Mouse (Mus musculus): Measurements from ENCODE around the gene Cntln.

The Cntln gene

DNA sequence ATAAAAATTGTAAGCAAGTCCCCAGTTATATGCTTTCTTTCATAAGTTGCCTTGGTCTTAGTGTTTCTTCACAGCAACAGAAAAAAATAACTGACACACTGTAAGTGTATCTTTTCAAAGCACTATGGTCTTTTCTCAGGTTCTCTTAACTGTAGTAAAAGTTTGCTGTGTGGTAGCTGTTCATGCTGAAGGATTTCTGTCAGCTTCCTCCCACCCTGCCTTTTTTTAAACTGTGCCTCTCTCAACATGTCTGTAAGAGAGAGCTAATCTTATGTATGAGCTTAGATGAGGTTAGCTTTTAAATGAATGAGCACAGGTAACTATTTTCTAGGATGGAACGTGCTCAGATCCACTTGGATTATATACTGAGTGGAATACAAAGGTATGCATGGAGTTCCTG, 170.5 kb downstream of the Cntln start:
- no peak for DNase-seq (ENCODE audit: low spot score in 2 of 2)

DNA sequence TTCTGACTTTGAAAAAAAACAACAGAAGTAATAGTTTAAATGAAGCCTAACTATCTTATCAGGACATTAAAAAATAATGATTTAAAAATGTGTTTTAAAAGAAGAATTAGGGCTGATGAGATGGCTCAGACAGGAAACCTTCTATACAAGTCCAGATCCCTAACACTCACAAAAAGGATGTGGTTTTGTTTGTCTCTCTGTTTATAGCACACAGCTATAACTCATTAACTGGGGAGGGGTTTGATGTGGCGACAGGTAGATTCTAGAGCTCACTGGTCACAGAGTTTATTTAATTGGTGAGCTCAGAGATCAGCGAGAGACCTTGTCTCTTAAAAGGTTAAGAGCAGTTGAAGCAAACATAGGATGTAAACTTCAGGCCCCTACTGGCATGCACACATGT, 175.5 kb downstream of the Cntln start:
- no peak for DNase-seq (ENCODE audit: low spot score in 2 of 2)

DNA sequence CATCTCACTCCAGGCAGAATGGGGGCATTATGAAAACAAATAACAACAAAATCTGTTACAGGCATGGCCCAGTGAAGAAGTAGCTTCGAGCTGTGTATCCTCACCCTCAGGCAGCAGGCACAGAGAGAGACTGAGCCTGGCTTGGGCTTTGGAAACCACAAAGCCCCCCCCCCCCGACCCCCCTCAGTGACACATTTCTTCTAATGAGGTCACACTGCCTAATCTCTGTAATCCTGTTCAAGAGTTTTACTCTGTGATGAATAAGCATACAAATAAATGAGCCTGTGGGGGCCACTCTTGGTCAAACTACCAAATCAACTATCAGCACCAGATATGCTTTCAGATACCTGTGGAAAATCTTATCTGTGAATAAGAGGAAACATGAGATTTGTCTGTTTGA, 177.6 kb downstream of the Cntln start:
- DNase-seq (ENCODE audit: low spot score in 2 of 2) = no peak

DNA sequence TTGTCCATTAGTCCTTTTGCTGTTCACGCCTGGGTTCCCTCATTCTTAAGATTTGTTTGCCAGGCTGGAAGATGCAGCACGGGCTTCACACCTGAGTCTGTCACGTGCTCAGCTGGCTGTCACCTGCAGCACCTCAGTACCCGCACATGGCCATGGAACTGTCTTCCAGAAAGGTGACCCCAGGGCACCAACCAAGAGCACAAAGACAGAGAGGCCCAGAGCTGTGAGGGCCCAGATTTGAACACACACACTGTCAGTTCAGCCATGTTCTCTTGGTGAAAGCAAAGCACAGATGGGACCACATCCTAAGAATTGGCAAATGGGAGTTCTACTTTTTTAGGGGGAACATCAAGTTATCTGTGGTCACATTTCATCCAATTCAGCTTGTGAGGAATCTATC, 211.9 kb downstream of the Cntln start:
- no peak for DNase-seq (ENCODE audit: low spot score in 2 of 2)

DNA sequence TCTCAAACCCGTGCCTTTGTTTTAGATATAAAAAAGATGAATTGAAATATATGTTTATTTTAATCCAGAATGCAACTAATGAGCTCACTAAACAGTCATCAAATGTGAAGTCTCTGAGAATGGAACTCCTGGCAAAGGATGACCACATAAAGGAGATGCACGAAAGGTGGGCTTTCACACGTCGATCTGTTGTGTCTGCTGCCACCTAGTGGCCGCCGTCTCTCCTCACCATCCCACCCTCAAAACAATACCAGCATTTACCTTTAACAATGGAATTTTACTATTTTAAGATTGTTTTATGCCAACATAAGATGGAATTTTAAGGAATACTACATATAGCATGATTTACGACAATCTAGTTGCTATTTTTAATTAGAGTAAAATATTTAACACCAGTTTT, 212.6 kb downstream of the Cntln start:
- DNase-seq (ENCODE audit: low spot score in 2 of 2) = peak; percentile 10 to 19

DNA sequence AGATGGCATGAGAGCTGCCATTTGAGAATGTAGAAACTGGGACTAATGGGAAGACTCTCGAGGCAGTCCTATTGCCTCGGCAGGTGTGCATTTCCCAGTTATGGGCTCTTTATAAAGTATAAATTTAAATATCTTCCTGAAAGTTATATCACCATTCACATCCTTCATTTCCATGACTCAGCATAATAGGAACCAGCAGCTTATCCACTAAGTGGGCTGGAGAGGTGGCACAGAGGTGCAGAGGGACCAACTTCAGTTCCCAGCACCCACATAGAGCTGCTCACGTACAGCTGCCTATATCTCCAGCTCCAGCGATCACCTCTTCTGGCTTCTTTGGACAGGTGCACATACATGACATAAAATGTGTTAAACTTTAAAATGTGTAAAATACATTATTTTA, 218.1 kb downstream of the Cntln start:
- no peak for DNase-seq (ENCODE audit: low spot score in 2 of 2)

DNA sequence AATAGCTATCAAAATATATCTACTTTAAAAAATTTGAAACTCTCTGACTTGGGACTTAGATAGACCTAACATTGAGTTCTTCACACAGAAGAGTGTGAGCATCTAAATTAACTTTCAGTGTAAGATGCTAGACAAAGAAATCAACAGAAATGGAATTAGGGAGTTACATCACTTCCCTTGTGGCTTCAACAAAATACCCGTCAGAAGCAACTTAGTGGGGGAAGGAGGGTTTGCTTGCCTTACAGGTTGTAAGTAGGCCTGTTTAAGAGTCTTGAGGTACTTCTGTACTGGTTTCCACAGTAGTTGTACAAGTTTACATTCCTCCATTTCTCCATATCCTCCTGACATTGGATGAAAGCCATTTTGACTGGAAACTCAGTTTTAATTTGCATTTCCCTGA, 222.3 kb downstream of the Cntln start:
- no peak for DNase-seq (ENCODE audit: low spot score in 2 of 2)

DNA sequence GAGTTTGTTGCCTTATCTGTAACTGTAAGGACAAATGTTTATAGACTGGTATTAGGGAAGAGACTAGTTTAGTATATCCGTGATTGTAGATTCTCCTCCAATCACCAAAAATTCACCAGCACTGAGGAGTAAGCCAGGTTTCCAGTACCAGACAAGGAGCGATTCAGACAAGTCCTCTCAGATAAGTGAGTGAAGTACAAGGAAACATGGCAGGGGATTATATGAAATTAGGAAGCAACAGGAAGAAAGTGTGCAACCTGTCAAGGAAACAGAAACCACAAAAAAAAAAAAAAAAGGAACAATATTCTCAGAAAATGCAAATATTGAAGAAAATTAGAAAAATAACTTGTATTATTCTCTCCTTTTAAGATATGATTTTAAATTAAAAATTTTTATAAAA, 222.9 kb downstream of the Cntln start:
- no peak for DNase-seq (ENCODE audit: low spot score in 2 of 2)

DNA sequence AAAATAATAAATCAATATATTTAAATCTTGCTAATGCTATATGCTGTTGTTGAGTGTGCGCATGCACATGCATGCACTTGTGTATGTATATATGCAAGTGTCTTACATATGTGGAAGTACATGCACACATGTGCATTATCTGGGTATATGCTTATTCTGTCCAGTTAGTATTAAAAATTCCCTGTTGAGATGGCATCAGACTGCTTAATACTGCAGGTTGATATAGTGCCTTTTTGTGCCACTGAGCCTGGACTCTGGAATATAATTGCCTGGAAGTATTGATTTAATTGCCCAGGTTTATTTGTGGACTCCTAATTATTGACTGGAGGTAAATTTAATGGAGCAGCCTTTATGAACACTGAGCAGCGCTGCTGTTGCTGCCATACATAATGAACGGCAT, 236.2 kb downstream of the Cntln start:
- no peak for DNase-seq (ENCODE audit: low spot score in 2 of 2)

DNA sequence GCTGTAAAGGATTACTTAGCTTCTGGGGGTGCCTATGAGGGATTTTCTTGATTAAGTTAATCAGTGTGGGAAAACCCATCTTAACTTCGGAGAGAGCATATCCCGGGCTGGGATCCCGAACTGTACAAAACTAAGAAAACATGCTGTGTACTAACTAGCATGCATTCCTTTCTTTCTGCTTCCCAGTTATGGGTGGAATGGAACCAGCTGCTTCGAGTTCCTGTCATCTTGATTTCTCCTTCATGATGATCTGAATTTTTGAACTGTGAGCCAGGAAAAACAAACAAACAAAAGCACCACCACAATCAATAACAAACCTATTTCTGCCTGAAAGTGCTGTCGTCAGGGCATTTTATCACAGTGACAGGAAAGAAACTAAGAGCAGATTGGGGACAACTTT, 265.6 kb downstream of the Cntln start:
- no peak for DNase-seq (ENCODE audit: low spot score in 2 of 2)

DNA sequence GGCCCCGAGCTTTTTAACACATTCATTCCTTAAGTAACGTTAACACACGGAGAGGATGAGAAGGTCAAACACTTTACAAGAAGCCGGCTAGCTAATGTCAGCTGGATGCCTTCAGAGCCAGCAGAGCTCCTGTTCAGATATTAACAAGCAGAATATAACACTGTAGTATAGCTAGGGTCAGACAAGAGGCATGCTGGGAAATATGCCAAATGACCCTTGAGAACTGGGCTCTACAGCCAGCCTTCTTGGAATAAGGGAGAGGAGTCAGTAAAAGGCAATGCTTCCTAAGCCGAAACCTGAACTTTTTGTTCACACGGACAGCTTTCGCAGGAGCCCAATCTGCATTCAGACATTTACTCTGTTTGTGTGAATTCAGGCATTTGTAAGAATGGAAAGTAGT, 267.8 kb downstream of the Cntln start:
- no peak for DNase-seq (ENCODE audit: low spot score in 2 of 2)

DNA sequence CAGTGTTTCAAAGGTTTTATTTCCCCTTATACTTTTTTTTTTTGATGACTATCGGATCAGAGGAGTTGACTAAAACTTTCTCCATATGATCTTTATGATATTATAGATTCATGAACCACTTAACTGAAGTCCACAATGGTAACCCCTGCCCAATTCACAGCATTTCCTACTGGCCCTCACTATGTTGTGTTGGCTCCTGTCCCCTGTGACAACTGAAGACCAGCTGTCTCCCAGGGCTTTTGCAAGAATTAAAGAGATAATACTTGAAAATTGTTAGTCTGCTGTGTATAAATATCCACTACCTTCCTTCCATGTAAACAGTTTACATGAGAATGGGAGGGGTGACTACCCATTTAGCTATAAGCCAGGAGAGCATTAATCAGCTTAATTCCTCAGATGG, 270.3 kb downstream of the Cntln start:
- DNase-seq (ENCODE audit: low spot score in 2 of 2) = no peak

DNA sequence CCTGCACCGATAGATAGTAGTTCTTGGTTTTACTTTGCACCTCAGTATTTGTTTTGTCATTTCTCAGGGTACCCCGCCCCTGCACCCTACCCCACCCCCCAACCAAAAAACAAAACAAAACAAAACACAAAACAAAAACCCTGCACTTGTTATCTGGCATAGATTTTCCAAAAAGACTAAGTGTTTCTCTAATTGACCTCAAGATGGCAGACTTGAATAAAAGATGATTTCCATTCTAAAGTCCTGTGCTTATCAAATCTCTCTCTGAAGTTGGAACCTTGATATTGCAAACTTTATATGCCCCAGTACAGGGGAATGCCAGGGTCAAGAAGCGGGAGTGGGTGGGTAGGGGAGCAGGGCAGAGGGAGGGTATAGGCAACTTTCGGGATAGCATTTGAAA, 277.0 kb downstream of the Cntln start:
- no peak for DNase-seq (ENCODE audit: low spot score in 2 of 2)

DNA sequence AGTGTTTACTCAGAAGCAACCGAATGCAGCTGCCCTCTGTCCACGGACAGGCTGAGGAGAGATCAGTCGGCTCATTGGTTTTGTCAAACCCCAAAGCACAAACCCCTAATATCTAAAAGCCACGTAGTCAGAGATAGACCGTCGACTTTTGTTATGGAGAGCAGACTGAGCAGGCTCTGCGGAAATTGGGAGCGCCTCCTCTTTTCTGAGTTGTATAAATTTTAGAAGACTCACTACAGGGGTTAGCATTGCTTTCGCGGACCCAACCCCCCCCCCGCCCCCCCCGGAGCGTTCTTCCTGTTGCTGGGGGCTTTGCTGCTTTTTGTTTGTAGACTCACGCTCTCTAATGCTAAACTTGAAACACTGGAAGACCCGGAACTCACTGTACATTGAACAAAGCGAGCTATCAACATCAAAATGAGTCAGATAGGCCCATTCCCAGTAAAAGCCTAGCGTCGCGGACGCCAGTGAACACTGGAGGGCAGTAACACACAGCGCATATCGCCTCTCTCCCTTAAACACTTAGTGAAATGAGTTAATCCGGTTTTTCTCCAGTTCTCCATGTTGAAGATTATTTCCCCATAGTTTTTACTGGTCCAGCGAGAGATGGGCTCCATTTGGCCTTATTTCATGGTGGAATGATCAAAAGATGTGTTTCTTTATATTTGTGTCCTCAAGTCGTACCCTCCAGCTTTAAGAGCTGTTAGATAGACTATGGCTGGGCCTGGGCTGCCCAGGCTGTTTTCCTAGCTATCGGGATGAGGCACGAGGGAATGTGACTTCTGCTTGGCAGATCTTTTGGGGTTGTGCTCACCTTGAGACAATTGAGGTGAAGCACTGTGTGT, 278.6 kb downstream of the Cntln start:
- DNase-seq (ENCODE audit: low spot score in 2 of 2) = peak; percentile 28 to 33

DNA sequence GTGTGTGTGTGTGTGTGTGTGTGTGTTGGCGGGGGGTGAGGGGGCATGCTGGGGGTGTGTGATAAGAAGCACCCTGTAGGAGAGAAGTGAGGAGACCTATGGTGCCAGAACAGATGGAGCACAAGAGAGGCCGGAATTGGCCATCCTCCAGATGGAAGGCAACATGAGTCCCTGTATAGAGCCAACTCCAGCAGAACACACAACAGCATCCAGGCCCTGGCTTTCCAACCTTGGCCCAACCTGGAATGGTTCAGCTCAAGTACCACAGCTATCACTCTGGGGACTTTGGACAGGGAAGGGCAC, 279.2 kb downstream of the Cntln start:
- DNase-seq (ENCODE audit: low spot score in 2 of 2) = no peak

DNA sequence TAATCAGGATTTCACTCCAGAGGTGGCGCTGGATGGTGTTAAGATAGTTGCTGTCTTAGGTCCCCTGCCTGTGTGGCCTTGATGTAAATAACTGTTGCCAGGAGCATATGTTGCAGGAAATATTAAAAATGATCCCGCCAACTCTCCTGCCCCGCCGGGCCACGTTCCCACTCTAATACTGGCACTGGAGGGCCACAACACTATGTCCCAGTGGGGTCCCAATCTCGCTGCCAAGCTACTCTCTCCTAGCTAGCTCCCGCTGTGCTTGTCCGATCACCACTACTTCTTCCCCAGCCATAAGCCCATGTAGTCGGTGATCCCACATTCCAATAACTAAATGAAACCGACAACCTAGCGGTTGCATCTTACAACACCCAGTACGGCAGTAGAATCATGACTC, 283.9 kb downstream of the Cntln start:
- DNase-seq (ENCODE audit: low spot score in 2 of 2) = no peak

DNA sequence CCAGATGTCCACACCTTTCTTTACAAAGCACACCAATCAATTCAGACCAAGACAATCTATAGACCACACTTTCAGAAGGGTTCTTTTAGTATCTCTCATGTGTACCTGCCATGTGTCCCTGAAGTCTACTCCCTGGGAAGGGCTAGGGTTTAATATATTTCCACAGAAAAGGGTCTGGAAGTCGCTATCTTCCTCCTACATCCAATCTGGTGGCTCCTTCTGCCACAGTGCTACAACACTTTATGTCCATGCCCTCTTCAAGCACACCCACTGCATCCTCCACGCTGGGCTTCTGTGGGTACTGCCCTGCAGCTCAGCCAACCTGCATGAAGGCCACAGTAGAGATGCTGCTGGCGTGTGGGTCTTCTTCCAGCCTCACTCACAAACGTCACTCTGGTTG, 291.4 kb downstream of the Cntln start:
- no peak for DNase-seq (ENCODE audit: low spot score in 2 of 2)

DNA sequence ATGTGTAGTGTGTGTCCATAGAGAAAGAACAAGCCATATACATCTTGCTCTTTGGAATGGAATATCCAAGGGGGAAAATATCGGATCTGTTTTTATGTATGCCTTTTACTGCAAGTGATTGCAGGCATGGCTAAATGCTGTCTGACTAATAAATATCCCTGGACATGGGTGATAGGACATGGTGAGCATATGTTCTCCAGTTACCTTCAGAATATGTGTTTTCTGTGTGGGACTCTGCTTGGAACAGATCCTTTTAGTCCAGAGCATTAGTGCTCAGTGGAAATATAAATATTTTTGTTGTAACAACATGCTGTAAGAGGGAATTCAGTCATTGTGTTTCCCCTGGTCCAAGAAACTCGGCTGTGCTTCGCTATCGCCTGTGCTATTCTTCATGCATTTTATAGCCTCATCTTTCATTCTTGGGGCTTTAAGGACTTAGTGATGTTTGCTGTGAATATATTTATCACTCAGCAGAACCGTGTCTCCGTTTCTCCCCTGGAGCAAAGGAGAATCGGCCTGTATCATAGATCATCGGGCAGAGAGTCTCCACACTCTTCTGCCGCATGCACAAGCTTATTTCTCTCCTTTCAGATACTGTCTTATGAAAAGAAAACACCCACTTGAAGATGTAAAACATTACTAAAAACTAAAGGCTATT, 294.4 kb downstream of the Cntln start:
- no peak for DNase-seq (ENCODE audit: low spot score in 2 of 2)
